Mouse (Mus musculus) liver, postnatal 0 days (tissue): ENCODE data around the gene Cped1.

Experiments used
- CTCF ChIP-seq: sonication (generic); IDR thresholded peaks from 2 replicates; pipeline ENCODE4 v1.5.1; 2016; ENCODE audit warnings: antibody characterized with exemption, low read depth
- EP300 ChIP-seq: IDR thresholded peaks from 2 replicates; pipeline ENCODE4 v1.6.1; 2016; ENCODE audit warnings: antibody characterized with exemption, low read depth, mild to moderate bottlenecking

DNA sequence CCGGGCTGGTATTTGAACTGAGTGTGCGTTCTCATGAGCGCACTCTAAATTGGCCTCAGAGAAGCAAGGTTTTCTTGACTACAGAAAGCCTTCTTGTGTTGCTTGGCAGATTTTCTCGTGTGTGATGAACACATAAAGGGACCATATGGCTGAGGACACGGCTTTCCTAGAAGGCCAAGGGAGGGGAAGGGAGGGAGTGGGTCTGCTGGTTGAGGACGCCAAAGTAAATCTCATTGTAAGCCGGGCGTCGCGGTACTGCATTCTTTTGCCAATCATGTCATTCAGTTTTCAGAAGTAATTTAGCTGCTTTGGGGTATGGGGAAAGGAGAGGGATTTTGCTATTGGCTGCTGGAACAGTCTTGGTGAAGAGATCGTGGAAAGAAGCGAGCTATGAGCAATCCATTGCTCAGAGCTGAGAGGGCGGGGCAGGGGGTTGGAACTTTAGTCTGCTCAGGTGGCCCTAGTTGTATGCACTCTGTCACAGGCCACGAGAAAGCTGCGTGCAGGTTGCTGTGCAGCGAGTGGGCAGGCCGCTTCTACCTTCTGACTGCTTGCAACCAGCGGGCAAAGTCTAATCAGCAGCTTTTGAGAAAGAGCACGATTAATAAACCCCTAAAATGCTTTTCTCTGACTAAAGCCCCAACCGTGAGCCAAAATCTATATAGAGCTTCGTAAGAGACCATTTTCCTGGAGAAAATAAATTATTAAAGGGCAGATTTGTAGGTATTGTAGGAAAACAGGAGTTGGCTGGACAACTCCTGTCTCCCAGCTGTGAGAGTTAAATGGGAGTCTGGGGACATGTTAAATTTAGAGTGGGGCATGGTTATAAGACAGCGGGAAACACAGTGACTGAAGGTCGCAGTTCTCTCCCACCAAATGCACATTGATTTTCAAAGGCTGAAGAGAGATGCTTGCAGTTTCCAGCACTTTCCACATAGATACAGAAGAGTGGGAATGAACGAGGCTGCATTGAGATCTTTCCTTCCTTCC lies 203.9 kb downstream of the Cped1 start:
- no peak for TF ChIP-seq CTCF
- TF ChIP-seq EP300, result no peak
